Mouse (Mus musculus) lung, postnatal 0 days (tissue): ENCODE data around the gene Knstrn. TPM values are rescaled to one million over a fixed set of nuclear protein-coding genes. Genes with fewer than 3 reads are reported as not detected.

ENCODE experiments used
- ATAC-seq: fragments of 200-750 bp; cut with Nextera tagmentation; 2 replicates; pipeline ENCODE4 v1.8.0; 2017; ENCODE audit warnings: moderate library complexity
- DNase-seq: peaks from one replicate; pipeline ENCODE4 v3.0.0-alpha.2; 2016; ENCODE audit warnings: low spot score
- H3K27ac ChIP-seq: fragments of 300-500 bp; sonication (generic); 2 replicates; pipeline ENCODE4 v1.5.1; 2014; ENCODE audit warnings: antibody characterized with exemption, mild to moderate bottlenecking, low read length, mixed read lengths
- H3K27me3 ChIP-seq: fragments of 300-500 bp; sonication (generic); replicated peaks from 2 replicates; pipeline ENCODE4 v1.6.1; 2014; ENCODE audit warnings: low read length, mixed read lengths; ENCODE audit not compliant: insufficient read depth
- H3K36me3 ChIP-seq: fragments of 300-500 bp; sonication (generic); 2 replicates; pipeline ENCODE4 v1.6.1; 2014; ENCODE audit warnings: low read length, mixed read lengths; ENCODE audit not compliant: insufficient read depth
- H3K4me1 ChIP-seq: fragments of 300-500 bp; sonication (generic); 2 replicates; pipeline ENCODE4 v1.6.1; 2014; ENCODE audit warnings: antibody characterized with exemption, low read depth, low read length, mixed read lengths; ENCODE audit not compliant: insufficient read depth
- H3K4me2 ChIP-seq: fragments of 300-500 bp; sonication (generic); replicated peaks from 2 replicates; pipeline ENCODE4 v1.6.1; 2014; ENCODE audit warnings: low read depth, mild to moderate bottlenecking, low read length, moderate library complexity, mixed read lengths
- H3K4me3 ChIP-seq: fragments of 300-500 bp; sonication (generic); 2 replicates; pipeline ENCODE4 v1.5.1; 2014; ENCODE audit warnings: low read depth, low read length
- H3K9ac ChIP-seq: fragments of 300-500 bp; sonication (generic); replicated peaks from 2 replicates; pipeline ENCODE4 v1.6.1; 2014; ENCODE audit warnings: low read depth, mild to moderate bottlenecking
- H3K9me3 ChIP-seq: fragments of 300-500 bp; sonication (generic); 2 replicates; pipeline ENCODE4 v1.6.1; 2016; ENCODE audit warnings: low read length, mixed read lengths
- CTCF ChIP-seq: IDR thresholded peaks from 2 replicates; pipeline ENCODE4 v1.5.1; 2016; ENCODE audit warnings: antibody characterized with exemption, mild to moderate bottlenecking
- EP300 ChIP-seq: IDR thresholded peaks from 2 replicates; pipeline ENCODE4 v1.6.1; 2016; ENCODE audit warnings: antibody characterized with exemption, mild to moderate bottlenecking, control low read depth
- WGBS: fragments of 180-500 bp; shearing (Covaris S2); extraction: QIAGEN DNeasy Blood & Tissue Kit; methylation state at CpG from one replicate; pipeline ENCODE4 v1.1.7; 2014; 5-methylcytosine and 5-hydroxymethylcytosine counted together
- polyA plus RNA-seq: library from polyadenylated mRNA; unstranded; fragments of >200 nt; fragmentation: Nextera tagmentation; extraction: Ambion mirVana; gene quantifications from 2 replicates; pipeline ENCODE4 v1.2.1, GENCODE M21; 2015

Gene Knstrn
- polyA plus RNA-seq, 1 experiment from 2014 or later = 4.9 TPM

GRCm38 (mm10) chr2:118779504-118780480 lies 34.0 kb upstream of the Knstrn start, which contains the start of gene Disp2:
TSS of gene Disp2 (plus strand) at chr2:118779719.
- peak within 1 kb of the TSS; percentile 21 for H3K4me3 ChIP-seq
- TF ChIP-seq EP300 (no peak), CTCF (peak; percentile 71)
- H3K9ac ChIP-seq = no peak within 1 kb of the TSS
- ATAC-seq (peak; percentile 94), DNase-seq (peak; percentile 96)
- H3K4me2 ChIP-seq = peak within 1 kb of the TSS; percentile 49
- 9% methylated on average over 39 of the region's 39 CpGs for WGBS
- H3K27me3 ChIP-seq = no peaks in the 10 kb centered on the region
- no peaks in the 10 kb centered on the region for H3K9me3 ChIP-seq
- peaks cover 15% of the 10 kb centered on the region; the same call in 1 of the 2 replicates for H3K4me1 ChIP-seq
- H3K36me3 ChIP-seq = no peaks in the 10 kb centered on the region
- H3K27ac ChIP-seq = no peak within 1 kb of the TSS

GRCm38 (mm10) chr2:118781115-118781514 lies 32.7 kb upstream of the Knstrn start:
- Histone ChIP-seq H3K4me3 (no peak overlapping the region), H3K9ac (no peak overlapping the region), H3K27me3 (no peaks in the 10 kb centered on the region), H3K9me3 (no peaks in the 10 kb centered on the region), H3K4me1 (peaks cover 10% of the 10 kb centered on the region; the same call in 1 of the 2 replicates), H3K36me3 (no peaks in the 10 kb centered on the region), H3K4me2 (no peak overlapping the region), H3K27ac (no peak overlapping the region)
- TF ChIP-seq EP300 = no peak
- no peak for TF ChIP-seq CTCF
- WGBS = 26% methylated on average over 1 of the region's 1 CpGs
- DNase-seq (no peak), ATAC-seq (no peak)

- H3K27me3 ChIP-seq = no peaks in the 10 kb centered on the region
- ATAC-seq = peak; percentile 71
Measured at GRCm38 (mm10) chr2:118782303-118782702, 31.5 kb upstream of the Knstrn start.

GRCm38 (mm10) chr2:118783093-118783492 lies 30.7 kb upstream of the Knstrn start:
- TF ChIP-seq CTCF (no peak), EP300 (no peak)
- H3K4me2 ChIP-seq = no peak overlapping the region
- no peaks in the 10 kb centered on the region for H3K36me3 ChIP-seq
- ATAC-seq (no peak), DNase-seq (no peak)
- no peak overlapping the region for H3K4me3 ChIP-seq
- H3K9me3 ChIP-seq = no peaks in the 10 kb centered on the region
- 40% methylated on average over 5 of the region's 5 CpGs for WGBS
- no peak overlapping the region for H3K27ac ChIP-seq
- no peak overlapping the region for H3K9ac ChIP-seq
- no peaks in the 10 kb centered on the region for H3K27me3 ChIP-seq
- peaks cover 6% of the 10 kb centered on the region; the same call in 1 of the 2 replicates for H3K4me1 ChIP-seq

More at GRCm38 (mm10) chr2:118782303-118782702, 31.5 kb upstream of the Knstrn start:
- Histone ChIP-seq H3K4me1 (peaks cover 6% of the 10 kb centered on the region; the same call in 1 of the 2 replicates), H3K9me3 (no peaks in the 10 kb centered on the region), H3K36me3 (no peaks in the 10 kb centered on the region), H3K27ac (peak overlapping the region; percentile 43; the same call in 1 of the 2 replicates), H3K4me2 (no peak overlapping the region), H3K9ac (no peak overlapping the region), H3K4me3 (no peak overlapping the region)
- TF ChIP-seq CTCF (no peak), EP300 (peak; percentile 95)
- peak; percentile 62 for DNase-seq
- WGBS = 37% methylated on average over 4 of the region's 4 CpGs

- Histone ChIP-seq H3K4me2 (no peak overlapping the region), H3K36me3 (no peaks in the 10 kb centered on the region), H3K4me1 (peaks cover 6% of the 10 kb centered on the region; the same call in 1 of the 2 replicates), H3K9me3 (no peaks in the 10 kb centered on the region), H3K27ac (no peak overlapping the region), H3K9ac (no peak overlapping the region), H3K27me3 (no peaks in the 10 kb centered on the region), H3K4me3 (no peak overlapping the region)
- no peak for DNase-seq
- 86% methylated on average over 7 of the region's 7 CpGs for WGBS
- ATAC-seq = no peak
- TF ChIP-seq CTCF (no peak), EP300 (no peak)
Measured at GRCm38 (mm10) chr2:118783663-118784062, 30.1 kb upstream of the Knstrn start.

GRCm38 (mm10) chr2:118786525-118786924 lies 27.3 kb upstream of the Knstrn start:
- no peak for TF ChIP-seq CTCF
- no peak for TF ChIP-seq EP300
- Histone ChIP-seq H3K4me1 (peaks cover 8% of the 10 kb centered on the region; the same call in 1 of the 2 replicates), H3K4me2 (no peak overlapping the region), H3K36me3 (no peaks in the 10 kb centered on the region), H3K9ac (no peak overlapping the region), H3K4me3 (no peak overlapping the region), H3K9me3 (no peaks in the 10 kb centered on the region), H3K27ac (no peak overlapping the region), H3K27me3 (no peaks in the 10 kb centered on the region)
- DNase-seq = no peak
- no peak for ATAC-seq
- WGBS = 57% methylated on average over 5 of the region's 5 CpGs
